Mouse (Mus musculus) stomach, postnatal 0 days (tissue): ENCODE data around the gene Lamc2.

Experiments used
- CTCF ChIP-seq: IDR thresholded peaks from 2 replicates; pipeline ENCODE4 v1.5.1; 2016; ENCODE audit warnings: antibody characterized with exemption, low read depth, mild to moderate bottlenecking, moderate library complexity
- EP300 ChIP-seq: optimal IDR thresholded peaks from 2 replicates; pipeline ENCODE3; 2016; ENCODE audit warnings: antibody characterized with exemption

DNA sequence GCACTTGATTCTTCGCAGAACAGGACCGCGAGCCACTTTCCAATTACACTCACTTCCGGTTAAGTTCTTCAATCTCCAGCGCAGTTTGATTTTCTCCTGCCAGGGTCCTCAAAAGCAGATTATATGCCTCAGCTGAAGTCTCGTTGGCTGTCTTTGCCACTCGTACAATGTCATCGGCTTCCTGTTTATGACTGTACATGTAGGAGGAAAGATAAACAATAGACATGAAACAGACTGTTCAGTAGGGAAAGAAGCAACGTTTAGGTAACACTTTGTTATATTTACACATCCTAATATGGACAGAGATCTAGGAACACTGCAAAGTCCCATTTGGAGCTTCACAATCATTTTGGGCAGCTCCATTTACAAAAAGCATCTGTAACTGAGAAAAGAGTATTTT lies 45.4 kb upstream of the Lamc2 start:
- no peak for TF ChIP-seq EP300
- no peak for TF ChIP-seq CTCF
